Mouse (Mus musculus): Measurements from ENCODE around the gene Lamtor3.

DNA sequence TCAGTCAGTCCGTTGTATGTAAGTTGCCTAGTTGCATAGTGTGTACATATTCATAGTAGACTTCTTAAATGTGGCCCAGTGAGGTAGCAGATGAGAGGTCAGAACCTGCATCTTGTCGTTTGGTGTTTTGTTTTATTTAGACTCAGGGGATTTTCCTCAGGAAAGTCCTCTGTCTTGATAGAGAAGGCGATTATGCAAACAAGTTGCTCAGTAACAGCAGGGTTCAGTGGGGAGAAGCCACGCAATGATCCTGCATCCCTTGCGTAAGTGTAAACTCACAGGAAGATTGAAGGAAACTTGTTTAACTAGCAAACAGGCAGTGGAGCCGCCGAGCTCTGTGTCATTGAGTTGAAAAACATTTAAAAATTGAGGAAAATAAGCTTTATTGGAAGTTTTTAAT, 30.3 kb upstream of the Lamtor3 start:
- TF ChIP-seq CHD1 (IDR thresholded peaks at IDR 0.05; ENCODE audit: low read depth, low read length), result no peak
- TF ChIP-seq CTCF (IDR thresholded peaks at IDR 0.05 in 2 of 3, conservative IDR thresholded peaks at IDR 0.05 in 1 of 3; ENCODE audit: control insufficient read depth in 1 of 3, insufficient read depth in 1 of 3, low read depth in 2 of 3, low read length in 3 of 3, poor library complexity in 1 of 3, severe bottlenecking in 1 of 3), result no peak
- TF ChIP-seq ELF1 (IDR thresholded peaks at IDR 0.05; ENCODE audit: low read depth, low read length), result no peak
- TF ChIP-seq ZNF384 (IDR thresholded peaks at IDR 0.05; ENCODE audit: low read depth, low read length), result no peak
- no peak for TF ChIP-seq BHLHE40 (IDR thresholded peaks at IDR 0.05; ENCODE audit: borderline replicate concordance, low read depth, low read length)
- TF ChIP-seq POLR2A (IDR thresholded peaks at IDR 0.05; ENCODE audit: control insufficient read depth in 1 of 2, insufficient read depth in 1 of 2, low read depth in 1 of 2, low read length in 2 of 2, poor library complexity in 1 of 2), result no peak
- no peak for TF ChIP-seq E2F4 (IDR thresholded peaks at IDR 0.05; ENCODE audit: borderline replicate concordance, low read depth, low read length)
- TF ChIP-seq TBP (IDR thresholded peaks at IDR 0.05; ENCODE audit: low read depth, low read length), result no peak
- no peak for TF ChIP-seq TCF12 (IDR thresholded peaks at IDR 0.05; ENCODE audit: low read depth, low read length)
- TF ChIP-seq EP300 (IDR thresholded peaks at IDR 0.05; ENCODE audit: low read depth in 1 of 2, low read length in 2 of 2), result no peak
- TF ChIP-seq NRF1 (IDR thresholded peaks at IDR 0.05; ENCODE audit: insufficient read depth, low read depth, low read length, poor library complexity, severe bottlenecking), result no peak
- TF ChIP-seq NELFE (IDR thresholded peaks at IDR 0.05; ENCODE audit: low read depth, low read length), result no peak
- TF ChIP-seq MXI1 (IDR thresholded peaks at IDR 0.05; ENCODE audit: low read depth, low read length), result no peak
- no peak for TF ChIP-seq MAX (IDR thresholded peaks at IDR 0.05; ENCODE audit: low read length)
